Mouse (Mus musculus) spleen, adult 2 months (tissue): ENCODE measurements around the gene R3hdm4.

Experiments used
- CTCF ChIP-seq: fragments of 200-500 bp; IDR thresholded peaks from 2 replicates; pipeline ENCODE4 v1.5.1; 2011; ENCODE audit warnings: mild to moderate bottlenecking, inconsistent platforms; ENCODE audit not compliant: insufficient read depth, insufficient read length, insufficient replicate concordance; ENCODE audit errors: extremely low read depth
- POLR2A ChIP-seq: fragments of 200-500 bp; IDR thresholded peaks from 2 replicates; pipeline ENCODE4 v1.6.1; 2011; ENCODE audit warnings: low read depth, low read length, inconsistent platforms

GRCm38 (mm10) chr10:79955691-79956090, 34.7 kb upstream of the R3hdm4 start:
- no peak for TF ChIP-seq POLR2A
- no peak for TF ChIP-seq CTCF
